Mouse (Mus musculus): ENCODE data around the gene Cand1.

GRCm38 (mm10) chr10:119239633-119239968, 254 bp downstream of the Cand1 start:
- TF ChIP-seq POLR2A (IDR thresholded peaks at IDR 0.05; ENCODE audit: control insufficient read depth in 1 of 2, insufficient read depth in 1 of 2, low read depth in 1 of 2, low read length in 2 of 2, poor library complexity in 1 of 2) = no peak
- no peak for TF ChIP-seq BHLHE40 (IDR thresholded peaks at IDR 0.05; ENCODE audit: borderline replicate concordance, low read depth, low read length)
- no peak for TF ChIP-seq CTCF (IDR thresholded peaks at IDR 0.05 in 2 of 3, conservative IDR thresholded peaks at IDR 0.05 in 1 of 3; ENCODE audit: control insufficient read depth in 1 of 3, insufficient read depth in 1 of 3, low read depth in 2 of 3, low read length in 3 of 3, poor library complexity in 1 of 3, severe bottlenecking in 1 of 3)
- no peak for TF ChIP-seq GATA1 (IDR thresholded peaks at IDR 0.05; ENCODE audit: low read depth, low read length)
- TF ChIP-seq POLR2AphosphoS2 (IDR thresholded peaks at IDR 0.05; ENCODE audit: low read length) = no peak
- no peak for TF ChIP-seq TBP (IDR thresholded peaks at IDR 0.05; ENCODE audit: low read depth, low read length)
- no peak for TF ChIP-seq ZKSCAN1 (IDR thresholded peaks at IDR 0.05; ENCODE audit: low read depth, low read length)
- TF ChIP-seq TAL1 (IDR thresholded peaks at IDR 0.05; ENCODE audit: low read length) = no peak
- no peak for TF ChIP-seq MYC (IDR thresholded peaks at IDR 0.05; ENCODE audit: low read depth, low read length)
- no peak for TF ChIP-seq EP300 (IDR thresholded peaks at IDR 0.05; ENCODE audit: low read depth in 1 of 2, low read length in 2 of 2)
- no peak for TF ChIP-seq NELFE (IDR thresholded peaks at IDR 0.05; ENCODE audit: low read depth, low read length)
- TF ChIP-seq GABPA (IDR thresholded peaks at IDR 0.05; ENCODE audit: low read depth, low read length) = no peak
